Mouse (Mus musculus) liver, embryonic 12.5 days (tissue): Measurements from ENCODE around the gene Tmem53. TPM values are rescaled to one million over a fixed set of nuclear protein-coding genes. Genes with fewer than 3 reads are reported as not detected.

Experiments
- ATAC-seq: fragments of 200-750 bp; cut with Nextera tagmentation; 2 replicates; pipeline ENCODE4 v1.8.0; 2017; ENCODE audit warnings: moderate number of reproducible peaks, mild to moderate bottlenecking, moderate library complexity
- H3K27ac ChIP-seq: fragments of 300-500 bp; sonication (generic); 2 replicates; pipeline ENCODE4 v1.5.1; 2016; ENCODE audit warnings: mild to moderate bottlenecking
- H3K27me3 ChIP-seq: fragments of 300-500 bp; sonication (generic); replicated peaks from 2 replicates; pipeline ENCODE4 v1.6.1; 2016; ENCODE audit warnings: mild to moderate bottlenecking, moderate library complexity
- H3K36me3 ChIP-seq: fragments of 300-500 bp; sonication (generic); 2 replicates; pipeline ENCODE4 v1.6.1; 2016; ENCODE audit warnings: mild to moderate bottlenecking, moderate library complexity
- H3K4me1 ChIP-seq: fragments of 300-500 bp; sonication (generic); 2 replicates; pipeline ENCODE4 v1.6.1; 2016
- H3K4me2 ChIP-seq: fragments of 300-500 bp; sonication (generic); 2 replicates; pipeline ENCODE4 v1.6.1; 2016; ENCODE audit warnings: mild to moderate bottlenecking, moderate library complexity
- H3K4me3 ChIP-seq: fragments of 300-500 bp; sonication (generic); 2 replicates; pipeline ENCODE4 v1.5.1; 2016; ENCODE audit warnings: mild to moderate bottlenecking, moderate library complexity
- H3K9ac ChIP-seq: fragments of 300-500 bp; sonication (generic); 2 replicates; pipeline ENCODE4 v1.6.1; 2016; ENCODE audit warnings: mild to moderate bottlenecking, moderate library complexity
- H3K9me3 ChIP-seq: fragments of 300-500 bp; sonication (generic); replicated peaks from 2 replicates; pipeline ENCODE4 v1.6.1; 2016; ENCODE audit warnings: mild to moderate bottlenecking, moderate library complexity
- WGBS: fragments of 180-500 bp; shearing (Covaris S2); methylation state at CpG from one replicate; pipeline ENCODE4 v1.1.7; 2016; ENCODE audit not compliant: insufficient replicate concordance; 5-methylcytosine and 5-hydroxymethylcytosine counted together
- polyA plus RNA-seq: library from polyadenylated mRNA; unstranded; fragments of >200 nt; fragmentation: Nextera tagmentation; extraction: Ambion mirVana; gene quantifications from 2 replicates; pipeline ENCODE4 v1.2.1, GENCODE M21; 2016

Gene Tmem53
- polyA plus RNA-seq, 1 experiment from 2014 or later = 2.3 TPM

DNA sequence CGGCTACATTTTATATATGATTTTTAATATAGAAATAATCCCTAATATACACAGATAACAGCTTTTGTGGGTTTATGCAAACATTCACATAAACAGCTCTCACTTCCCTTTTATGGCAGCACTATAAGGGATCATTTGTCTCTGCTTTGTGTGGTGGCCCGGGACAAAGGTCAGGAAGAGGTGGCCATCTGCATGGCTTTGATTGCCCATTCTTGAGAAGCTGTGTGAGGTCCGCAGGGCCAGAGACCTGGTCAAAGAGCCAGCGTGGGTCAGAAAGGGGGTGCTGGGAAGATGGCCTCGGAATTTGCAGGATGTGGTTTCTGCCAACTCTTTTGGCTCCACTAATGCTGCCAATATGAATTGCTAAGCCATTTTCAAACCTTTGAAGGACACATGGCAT is 28.8 kb upstream of the Tmem53 start:
- no peaks in the 10 kb centered on the region for H3K36me3 ChIP-seq
- H3K4me1 ChIP-seq = peaks cover 13% of the 10 kb centered on the region
- no peak overlapping the region for H3K9ac ChIP-seq
- no peak for ATAC-seq
- WGBS = 41% methylated on average over 5 of the region's 5 CpGs
- no peak overlapping the region for H3K27ac ChIP-seq
- H3K4me2 ChIP-seq = no peak overlapping the region
- no peak overlapping the region for H3K4me3 ChIP-seq
- no peaks in the 10 kb centered on the region for H3K27me3 ChIP-seq
- no peaks in the 10 kb centered on the region for H3K9me3 ChIP-seq

DNA sequence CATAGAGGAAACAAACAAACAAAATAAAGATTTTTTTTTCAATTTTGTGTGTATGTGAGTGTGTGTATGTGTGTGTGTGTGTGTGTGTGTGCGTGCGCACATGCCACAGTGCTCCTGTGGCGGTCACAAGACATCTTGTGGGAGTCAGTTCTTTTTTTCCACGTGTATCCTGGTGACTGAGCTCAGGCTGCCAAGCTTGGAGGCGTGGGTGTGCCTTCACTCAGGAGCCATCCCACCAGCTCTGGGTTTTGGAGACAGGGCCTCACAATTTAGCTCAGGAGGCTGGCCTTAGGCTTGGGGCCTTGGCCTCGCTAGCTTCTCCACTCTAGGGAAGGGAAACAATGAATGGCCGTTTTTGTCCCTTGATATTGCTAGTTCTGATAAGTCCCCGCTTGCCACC is 27.6 kb upstream of the Tmem53 start:
- Histone ChIP-seq H3K4me3 (no peak overlapping the region), H3K36me3 (no peaks in the 10 kb centered on the region), H3K4me2 (no peak overlapping the region), H3K4me1 (peaks cover 7% of the 10 kb centered on the region; the same call in 1 of the 2 replicates), H3K27ac (no peak overlapping the region), H3K9ac (no peak overlapping the region), H3K9me3 (no peaks in the 10 kb centered on the region), H3K27me3 (peaks cover 1% of the 10 kb centered on the region; the same call in 1 of the 2 replicates)
- 49% methylated on average over 8 of the region's 8 CpGs for WGBS
- ATAC-seq = no peak

DNA sequence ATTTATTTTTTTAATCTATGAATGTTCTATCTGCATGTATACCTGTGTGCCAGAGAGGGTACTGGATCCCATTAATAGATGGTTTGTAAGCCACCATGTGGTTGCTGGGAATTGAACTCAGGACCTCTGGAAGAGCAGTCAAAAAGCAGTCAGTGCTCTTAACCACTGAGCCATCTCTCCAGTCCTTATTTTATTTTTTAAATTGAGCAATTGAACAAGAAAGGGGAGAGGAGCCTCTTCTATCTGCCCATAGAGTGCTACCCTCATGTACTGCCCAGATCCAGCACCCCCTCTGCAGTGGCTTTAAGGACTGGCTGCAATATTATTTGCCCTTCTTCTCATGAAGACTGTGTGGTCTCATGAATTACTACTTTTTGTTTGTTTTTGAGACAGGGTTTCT is 26.5 kb upstream of the Tmem53 start:
- Histone ChIP-seq H3K4me2 (no peak overlapping the region), H3K27ac (no peak overlapping the region), H3K27me3 (peaks cover 7% of the 10 kb centered on the region; the same call in 1 of the 2 replicates), H3K4me1 (peaks cover 7% of the 10 kb centered on the region; the same call in 1 of the 2 replicates), H3K9me3 (no peaks in the 10 kb centered on the region), H3K9ac (no peak overlapping the region), H3K36me3 (no peaks in the 10 kb centered on the region), H3K4me3 (no peak overlapping the region)
- no peak for ATAC-seq

DNA sequence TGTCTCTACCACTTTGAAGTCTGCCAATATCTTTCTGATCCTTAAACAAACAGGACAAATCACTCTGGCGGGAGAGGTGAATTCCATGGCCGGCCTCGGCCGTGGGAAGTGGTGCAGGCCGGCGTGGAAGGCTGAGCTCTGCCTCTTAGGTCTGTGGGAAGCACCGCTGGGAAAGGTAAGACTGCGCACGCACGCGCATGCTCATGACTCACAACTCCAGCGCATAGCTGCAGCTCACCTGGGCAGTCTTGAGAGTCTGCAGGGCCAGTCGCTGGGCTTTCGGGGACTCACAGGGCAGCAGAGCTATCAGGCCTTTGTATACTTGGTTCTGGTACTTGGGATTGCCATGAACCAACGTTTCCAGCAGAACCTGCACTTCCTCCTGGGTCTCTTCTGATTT is 22.2 kb upstream of the Tmem53 start:
- H3K4me2 ChIP-seq = no peak overlapping the region
- WGBS = 64% methylated on average over 15 of the region's 15 CpGs
- H3K27me3 ChIP-seq = peaks cover 7% of the 10 kb centered on the region; the same call in 1 of the 2 replicates
- H3K9ac ChIP-seq = no peak overlapping the region
- 0 out of 2 replicates have a peak, but pooled peaks cover under 1% of the 10 kb centered on the region for H3K4me1 ChIP-seq
- no peak overlapping the region for H3K27ac ChIP-seq
- no peaks in the 10 kb centered on the region for H3K36me3 ChIP-seq
- ATAC-seq = no peak
- no peaks in the 10 kb centered on the region for H3K9me3 ChIP-seq
- H3K4me3 ChIP-seq = no peak overlapping the region

DNA sequence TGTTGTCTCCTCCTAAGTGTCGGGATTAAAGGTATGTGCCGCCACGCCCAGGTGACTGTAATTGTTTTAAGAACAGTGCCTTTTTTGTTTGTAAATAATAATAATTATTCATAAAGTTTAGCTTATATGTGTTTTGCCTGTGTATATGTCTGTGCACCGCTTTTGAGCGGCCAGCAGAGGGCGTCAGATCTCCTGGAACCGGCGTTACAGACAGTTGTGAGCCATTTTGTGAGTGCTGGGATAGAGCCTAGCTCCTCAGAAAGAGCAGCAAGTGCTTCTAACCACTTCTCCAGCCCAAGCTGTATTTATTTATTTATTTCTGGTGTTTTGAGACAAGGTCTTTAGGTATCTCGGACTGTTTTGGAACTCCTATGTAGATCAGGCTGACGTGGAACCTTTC is 21.4 kb upstream of the Tmem53 start:
- Histone ChIP-seq H3K4me1 (no peaks in the 10 kb centered on the region), H3K9ac (no peak overlapping the region), H3K4me2 (no peak overlapping the region), H3K4me3 (no peak overlapping the region), H3K27me3 (peaks cover 7% of the 10 kb centered on the region; the same call in 1 of the 2 replicates), H3K9me3 (no peaks in the 10 kb centered on the region), H3K27ac (no peak overlapping the region), H3K36me3 (no peaks in the 10 kb centered on the region)
- 34% methylated on average over 10 of the region's 10 CpGs for WGBS
- ATAC-seq = no peak

DNA sequence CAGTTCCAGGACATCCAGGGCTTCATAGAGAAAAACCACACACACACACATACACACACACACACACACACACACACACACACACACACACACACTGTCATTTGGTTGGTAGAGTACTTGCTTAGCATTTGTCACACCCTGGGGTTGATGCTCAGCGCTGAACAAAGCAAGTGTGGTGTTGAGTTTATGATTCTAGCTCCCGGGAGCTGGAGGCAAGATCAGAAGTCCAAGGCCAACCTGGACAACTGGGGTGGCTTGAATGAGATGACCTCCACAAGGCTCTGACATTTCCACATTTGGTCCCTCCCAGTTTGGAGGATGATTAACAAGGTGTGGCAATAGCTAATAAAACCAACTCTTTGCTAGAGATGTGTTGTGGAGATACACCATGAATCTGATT is 20.5 kb upstream of the Tmem53 start:
- H3K4me1 ChIP-seq = no peaks in the 10 kb centered on the region
- H3K4me2 ChIP-seq = no peak overlapping the region
- ATAC-seq = no peak
- peaks cover 7% of the 10 kb centered on the region; the same call in 1 of the 2 replicates for H3K27me3 ChIP-seq
- no peak overlapping the region for H3K9ac ChIP-seq
- WGBS = 76% methylated on average over 2 of the region's 2 CpGs
- H3K4me3 ChIP-seq = no peak overlapping the region
- H3K36me3 ChIP-seq = no peaks in the 10 kb centered on the region
- no peaks in the 10 kb centered on the region for H3K9me3 ChIP-seq
- no peak overlapping the region for H3K27ac ChIP-seq

DNA sequence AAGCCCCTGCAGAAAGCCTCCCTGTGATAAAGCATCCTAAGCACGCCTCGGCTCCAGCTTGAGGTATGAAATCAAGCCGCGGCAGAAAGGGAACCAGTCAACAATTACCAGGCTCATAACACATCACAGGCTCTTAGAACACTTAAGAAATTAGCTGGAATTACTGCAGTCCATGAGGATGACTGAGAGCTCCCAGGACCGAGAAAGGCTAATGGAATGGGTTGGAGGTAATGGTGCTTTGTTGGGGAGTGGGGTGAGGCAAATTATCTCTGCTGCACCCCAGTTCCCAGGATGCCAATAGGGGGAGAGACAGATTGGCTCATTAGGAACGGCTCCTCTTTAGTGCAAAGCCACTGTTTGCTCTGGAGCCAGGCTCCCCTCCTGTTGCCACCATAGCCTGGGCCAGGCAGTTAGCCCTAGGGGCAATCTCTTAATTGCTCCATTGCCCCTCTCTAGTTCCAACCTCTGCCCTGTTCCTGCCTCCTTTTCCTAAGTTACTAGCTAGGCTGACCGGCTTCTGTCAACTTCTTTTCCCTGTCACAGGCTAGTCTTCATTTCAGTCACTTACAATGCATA is 17.5 kb upstream of the Tmem53 start:
- WGBS = 57% methylated on average over 7 of the region's 7 CpGs
- no peak overlapping the region for H3K4me2 ChIP-seq
- peaks cover 5% of the 10 kb centered on the region; the same call in 1 of the 2 replicates for H3K27me3 ChIP-seq
- no peaks in the 10 kb centered on the region for H3K4me1 ChIP-seq
- H3K9me3 ChIP-seq = no peaks in the 10 kb centered on the region; the same call in 1 of the 2 replicates
- H3K4me3 ChIP-seq = no peak overlapping the region
- no peak for ATAC-seq
- no peak overlapping the region for H3K9ac ChIP-seq
- no peak overlapping the region for H3K27ac ChIP-seq
- no peaks in the 10 kb centered on the region for H3K36me3 ChIP-seq

DNA sequence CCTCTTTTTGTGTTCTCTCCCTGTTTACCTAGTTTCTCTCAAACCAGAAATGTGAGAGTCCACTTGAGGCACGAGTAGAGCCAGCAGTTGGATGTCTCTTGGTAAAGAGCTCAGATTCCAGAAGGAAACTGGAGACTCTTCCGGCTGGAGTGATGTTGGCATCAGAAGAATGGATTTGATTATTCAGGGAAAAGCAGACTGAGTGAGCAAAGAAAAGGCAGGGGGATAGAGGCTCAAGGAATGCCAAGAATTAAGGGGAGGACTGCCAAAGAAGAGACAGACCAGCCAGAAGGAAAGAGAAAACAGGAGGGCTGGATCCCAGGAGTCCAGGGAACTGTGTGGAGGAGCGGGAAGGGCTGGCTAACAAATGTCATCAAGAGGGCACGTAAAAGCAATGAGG is 15.9 kb upstream of the Tmem53 start:
- Histone ChIP-seq H3K9ac (no peak overlapping the region), H3K4me2 (no peak overlapping the region), H3K4me3 (no peak overlapping the region), H3K4me1 (no peaks in the 10 kb centered on the region), H3K9me3 (no peaks in the 10 kb centered on the region; the same call in 1 of the 2 replicates), H3K27me3 (no peaks in the 10 kb centered on the region; the same call in 1 of the 2 replicates), H3K27ac (no peak overlapping the region), H3K36me3 (no peaks in the 10 kb centered on the region)
- no peak for ATAC-seq
- WGBS = 55% methylated on average over 4 of the region's 4 CpGs

DNA sequence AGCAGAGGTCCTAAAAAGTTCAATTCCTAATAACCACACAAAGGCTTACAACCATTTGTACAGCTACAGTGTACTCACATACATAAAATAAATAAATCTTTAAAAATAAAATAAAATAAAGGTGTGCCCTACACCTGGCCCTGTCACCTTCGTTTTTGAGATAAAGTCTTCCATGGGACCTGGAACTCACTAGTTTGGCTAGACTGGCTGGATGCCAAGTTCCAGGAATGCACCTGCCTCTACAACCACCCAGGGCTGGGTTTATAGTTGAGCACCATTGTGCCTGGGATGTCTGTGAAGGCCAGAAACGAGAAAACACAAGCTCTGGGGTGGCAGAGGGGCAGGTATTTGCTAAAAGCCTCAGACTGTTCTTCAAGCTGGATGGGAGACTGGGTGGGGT is 12.6 kb upstream of the Tmem53 start:
- Histone ChIP-seq H3K36me3 (no peaks in the 10 kb centered on the region), H3K4me2 (no peak overlapping the region), H3K9ac (no peak overlapping the region), H3K27me3 (peaks cover 3% of the 10 kb centered on the region; the same call in 1 of the 2 replicates), H3K4me3 (no peak overlapping the region), H3K9me3 (no peaks in the 10 kb centered on the region; the same call in 1 of the 2 replicates), H3K27ac (no peak overlapping the region), H3K4me1 (no peaks in the 10 kb centered on the region)
- 21% methylated on average over 2 of the region's 2 CpGs for WGBS
- ATAC-seq = no peak

DNA sequence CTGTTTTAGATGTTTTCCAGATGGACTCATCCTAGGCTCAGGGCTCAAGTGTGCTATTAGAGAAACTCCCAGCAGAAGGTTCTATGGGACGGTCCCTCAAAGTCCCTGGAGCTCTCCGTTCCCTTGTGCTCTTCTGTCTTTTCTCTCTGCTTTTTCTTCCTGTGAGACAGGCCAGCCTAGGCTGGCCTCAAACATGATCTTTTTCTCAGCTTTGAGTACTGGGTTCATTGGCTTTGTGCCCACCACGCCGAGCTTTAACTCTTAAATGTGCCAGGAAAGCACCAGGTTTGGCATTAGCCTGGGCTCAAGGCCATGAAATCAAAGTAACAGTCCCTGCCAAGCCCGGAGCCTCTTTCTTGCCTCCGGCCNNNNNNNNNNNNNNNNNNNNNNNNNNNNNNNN is 10.9 kb upstream of the Tmem53 start:
- Histone ChIP-seq H3K36me3 (no peaks in the 10 kb centered on the region), H3K4me1 (no peaks in the 10 kb centered on the region), H3K4me2 (no peak overlapping the region), H3K9me3 (no peaks in the 10 kb centered on the region; the same call in 1 of the 2 replicates), H3K9ac (no peak overlapping the region), H3K27ac (no peak overlapping the region), H3K4me3 (no peak overlapping the region), H3K27me3 (peaks cover 3% of the 10 kb centered on the region; the same call in 1 of the 2 replicates)
- ATAC-seq = no peak
- WGBS = 75% methylated on average over 6 of the region's 6 CpGs

DNA sequence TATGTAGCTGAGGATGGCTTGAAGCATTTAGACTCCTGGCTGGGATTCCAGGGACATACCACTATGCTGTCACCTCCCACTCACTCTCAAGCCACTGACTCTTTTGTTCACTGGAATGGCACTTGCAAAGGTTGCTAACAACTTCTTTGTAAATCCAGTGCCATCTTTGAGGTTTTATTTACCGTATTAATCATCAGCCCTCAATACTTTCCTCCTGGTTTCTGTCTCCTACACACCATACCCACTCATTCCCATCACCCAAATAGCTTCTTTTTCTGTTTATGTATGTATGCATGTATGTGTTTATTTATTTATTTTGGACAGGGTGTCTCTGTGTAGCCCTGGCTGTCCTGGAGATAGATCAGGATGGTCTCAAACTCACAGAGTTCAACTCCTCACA is 769 bp upstream of the Tmem53 start:
- Histone ChIP-seq H3K4me1 (peaks cover 26% of the 10 kb centered on the region), H3K4me3 (peak overlapping the region; percentile 72), H3K27ac (no peak overlapping the region), H3K27me3 (peaks cover 4% of the 10 kb centered on the region; the same call in 1 of the 2 replicates), H3K9me3 (no peaks in the 10 kb centered on the region), H3K4me2 (peak overlapping the region; percentile 95), H3K9ac (peak overlapping the region; percentile 49; the same call in 1 of the 2 replicates), H3K36me3 (no peaks in the 10 kb centered on the region)
- ATAC-seq = no peak
- WGBS = 61% methylated on average over 1 of the region's 1 CpGs

DNA sequence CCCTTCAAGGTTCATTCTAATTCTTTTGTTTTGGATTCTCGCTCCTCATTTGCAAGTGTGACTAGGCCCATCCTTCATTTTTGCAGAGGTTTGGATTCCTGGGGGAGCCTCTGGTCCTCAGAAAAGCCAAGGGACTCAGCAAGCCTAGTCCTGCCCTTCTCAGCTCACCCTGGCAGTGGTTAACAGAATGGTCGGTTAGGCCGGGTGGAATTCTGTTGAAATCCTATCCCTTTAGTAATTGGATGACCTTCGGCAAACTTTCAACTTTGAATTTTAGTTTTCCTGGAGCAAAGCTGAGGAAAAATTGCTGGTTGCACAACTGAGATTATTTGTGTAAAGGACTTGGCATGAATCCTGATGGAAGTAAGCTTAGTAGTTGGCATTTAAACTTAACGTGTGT is 600 bp downstream of the Tmem53 start:
- peak overlapping the region; percentile 72 for H3K4me3 ChIP-seq
- H3K36me3 ChIP-seq = no peaks in the 10 kb centered on the region
- H3K27ac ChIP-seq = peak overlapping the region; percentile 10; the same call in 1 of the 2 replicates
- 61% methylated on average over 5 of the region's 5 CpGs for WGBS
- peaks cover 26% of the 10 kb centered on the region for H3K4me1 ChIP-seq
- peak overlapping the region; percentile 76 for H3K9ac ChIP-seq
- no peak for ATAC-seq
- no peaks in the 10 kb centered on the region for H3K9me3 ChIP-seq
- H3K4me2 ChIP-seq = peak overlapping the region; percentile 95
- H3K27me3 ChIP-seq = peaks cover 4% of the 10 kb centered on the region; the same call in 1 of the 2 replicates
